Mouse (Mus musculus) adrenal gland, postnatal 10 days (tissue): ENCODE data around the gene Hrh2. TPM values are rescaled to one million over a fixed set of nuclear protein-coding genes. Genes with fewer than 3 reads are reported as not detected.

Source experiments
- DNase-seq: peaks from one replicate; pipeline ENCODE4 v3.0.0; 2021; ENCODE audit warnings: mixed read lengths
- long read RNA-seq, 2 experiments: library from polyadenylated mRNA; stranded (forward); transcript quantifications; one replicate each; pipeline ENCODE4 v2.0.0; 2021
- total RNA-seq, 2 experiments: library from RNA; stranded (reverse); gene quantifications; 2 replicates each; pipeline ENCODE4 v1.2.3; 2021

The Hrh2 gene
- total RNA-seq: under 1 TPM; 0.21 to 0.48 TPM
- long read RNA-seq, experiment 1: 0 reads
- long read RNA-seq, experiment 2: 0 reads

DNA sequence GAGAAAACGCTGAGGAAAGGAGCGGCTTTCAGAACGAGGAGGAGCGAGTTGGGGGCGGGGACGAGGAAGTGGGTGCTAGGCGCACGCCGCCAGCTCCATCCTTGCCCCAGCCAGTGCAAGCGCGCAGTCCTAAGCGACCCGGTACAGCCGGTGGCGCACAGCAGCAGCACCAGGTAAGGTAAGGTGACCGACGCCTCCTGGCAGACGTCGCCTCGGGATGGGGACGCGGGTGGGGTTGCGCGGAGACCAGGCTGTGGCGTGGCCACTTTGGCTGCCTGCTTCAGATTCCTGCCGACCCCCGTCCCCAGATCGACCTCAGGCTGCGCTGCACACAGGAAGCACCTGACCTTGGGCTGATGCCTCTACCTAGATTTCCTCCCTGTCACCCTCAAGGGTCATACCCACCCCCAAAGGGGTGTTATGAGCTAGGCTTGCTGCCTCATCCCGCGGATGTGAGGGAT lies at the start of gene Hrh2:
Gene Hrh2, plus strand, starts transcription at position 109 of the 461 bp plus-strand sequence.
- no peak for DNase-seq

DNA sequence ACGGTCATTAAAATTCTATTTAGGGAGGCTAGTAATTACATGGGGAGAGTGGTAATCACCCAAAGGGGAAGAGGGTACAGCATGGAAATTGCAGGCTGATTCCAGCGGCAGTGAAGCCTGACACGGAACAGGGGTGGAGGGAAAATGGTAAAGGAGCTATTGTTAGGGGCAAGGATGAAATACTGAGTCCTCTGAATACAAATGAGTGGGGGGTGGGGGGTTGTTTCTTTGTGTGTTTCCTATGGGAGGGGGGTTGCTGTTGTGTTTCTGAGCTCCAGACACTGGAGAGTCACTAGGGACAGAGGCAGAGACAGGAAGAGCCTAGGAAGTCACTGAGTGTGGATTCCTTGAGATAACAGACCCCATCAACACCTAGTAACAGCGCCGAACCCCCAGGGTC lies 48.1 kb upstream of the Hrh2 start:
- no peak for DNase-seq

DNA sequence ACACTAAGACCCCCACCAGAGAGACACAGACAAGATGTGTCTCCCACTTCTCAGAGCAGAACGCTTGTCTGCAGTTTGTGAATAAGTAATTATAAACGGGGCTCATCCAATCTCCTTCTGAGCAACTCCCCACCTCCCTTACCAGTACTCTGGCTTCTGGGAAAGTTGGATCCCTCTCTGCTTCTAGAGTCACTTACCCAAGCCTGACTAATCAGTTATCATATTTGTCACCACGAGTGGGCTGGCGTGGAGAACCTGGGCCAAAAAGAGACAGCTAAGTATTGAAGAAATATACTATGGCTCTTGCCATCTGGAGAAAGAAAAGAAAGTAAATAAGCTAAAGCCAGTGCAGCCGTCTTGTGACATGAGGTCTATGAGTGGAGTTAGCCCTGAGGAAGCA lies 47.3 kb upstream of the Hrh2 start:
- no peak for DNase-seq

DNA sequence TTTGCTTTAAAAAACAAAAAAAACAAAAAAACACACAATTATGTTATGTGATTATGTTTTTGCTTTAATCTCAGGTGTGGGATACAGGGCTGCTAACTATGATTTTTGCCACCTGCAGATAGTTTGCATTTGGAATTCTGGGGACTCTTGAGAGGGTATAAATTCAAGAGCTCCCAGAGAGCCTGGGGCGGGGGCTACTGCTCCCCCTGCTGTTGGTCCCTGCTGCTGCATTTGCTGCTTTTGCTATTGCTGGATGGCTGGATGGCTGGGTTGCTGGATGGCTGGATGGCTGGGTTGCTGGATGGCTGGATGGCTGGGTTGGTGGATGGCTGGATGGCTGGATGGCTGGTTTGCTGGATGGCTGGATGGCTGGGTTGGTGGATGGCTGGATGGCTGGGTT lies 44.6 kb upstream of the Hrh2 start:
- peak; percentile 22 for DNase-seq

DNA sequence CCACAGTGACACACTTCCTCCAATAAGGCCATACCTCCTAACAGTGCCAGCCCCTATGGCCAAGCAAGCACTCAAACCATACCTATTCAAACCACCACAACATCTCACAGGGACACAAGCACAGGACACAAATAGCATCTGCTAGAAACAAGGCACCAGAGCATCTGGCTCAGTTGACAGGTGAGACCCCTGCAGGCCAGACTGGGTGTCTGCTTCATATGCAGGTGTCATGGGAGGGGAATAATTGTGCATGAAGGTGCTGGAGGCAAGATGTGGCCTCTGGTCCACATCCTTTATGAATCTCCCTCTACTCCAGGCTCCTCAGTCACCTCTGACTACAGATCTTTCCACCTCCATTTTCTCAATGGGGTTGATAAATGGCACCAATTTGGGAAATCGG lies 39.5 kb upstream of the Hrh2 start:
- DNase-seq: no peak

DNA sequence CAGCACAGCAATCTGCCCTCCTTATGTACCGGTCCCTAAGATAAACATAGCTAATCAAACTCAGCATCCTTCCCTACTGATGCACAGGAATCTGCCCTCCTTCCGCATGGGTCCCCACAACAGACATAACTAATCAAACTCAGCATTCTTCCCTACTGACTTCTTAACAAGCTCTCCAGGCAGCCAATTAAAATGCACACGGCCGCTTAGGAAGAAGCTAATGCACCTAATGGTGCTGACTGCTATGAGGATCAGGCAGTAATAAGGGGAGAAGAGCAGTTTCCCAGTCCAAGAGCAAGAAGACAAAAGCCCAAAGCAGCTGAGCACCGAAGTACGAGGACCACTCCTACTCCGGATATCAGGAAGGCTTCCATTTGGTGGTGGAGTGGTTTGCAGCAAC lies 39.0 kb upstream of the Hrh2 start:
- DNase-seq: no peak

DNA sequence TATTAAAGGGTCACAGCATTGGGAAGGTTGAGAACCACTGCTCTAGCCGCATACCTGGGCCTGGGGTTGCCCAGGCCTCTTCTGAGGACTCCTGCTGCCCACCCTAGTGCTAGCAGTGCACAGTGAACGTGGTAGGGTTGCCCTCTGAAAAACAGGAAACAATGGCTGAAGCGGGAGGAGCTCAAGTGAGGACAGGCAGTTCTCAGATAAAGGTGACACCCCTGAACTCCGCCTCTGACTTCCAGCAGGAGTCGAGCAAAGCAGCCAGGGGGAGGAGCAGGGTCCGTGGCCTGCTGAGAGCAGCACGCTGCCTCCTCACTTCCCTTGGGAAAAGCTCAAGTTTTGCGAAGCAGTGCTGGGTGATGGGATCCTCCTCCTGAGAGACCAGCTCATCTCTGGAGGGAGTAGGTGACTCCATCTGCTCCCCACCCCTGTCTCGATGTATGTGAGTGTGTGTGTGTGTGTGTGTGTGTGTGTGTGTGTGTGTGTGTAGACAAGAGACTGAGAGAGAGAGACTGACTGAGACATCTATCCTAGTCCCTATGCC lies 38.2 kb upstream of the Hrh2 start:
- DNase-seq: no peak

DNA sequence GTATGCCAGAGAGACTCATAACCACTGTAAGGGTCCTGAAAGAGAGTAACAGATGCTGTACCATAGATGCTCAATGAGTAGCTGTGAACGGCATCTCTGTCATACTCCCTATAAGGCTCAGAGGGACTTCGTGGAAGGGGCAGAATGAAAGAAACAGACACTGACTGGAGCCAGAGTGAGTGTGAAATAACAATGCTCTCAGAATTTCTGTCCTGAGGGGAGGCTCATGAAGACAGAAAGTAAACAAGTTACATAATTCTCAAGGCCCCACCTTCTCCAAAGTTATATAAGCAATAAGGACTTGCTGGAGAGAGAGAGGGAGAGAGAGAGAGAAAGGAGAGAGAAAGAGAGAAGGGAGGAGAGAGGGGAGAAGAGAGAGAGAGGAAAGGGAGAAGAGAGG lies 36.1 kb upstream of the Hrh2 start:
- DNase-seq: no peak

DNA sequence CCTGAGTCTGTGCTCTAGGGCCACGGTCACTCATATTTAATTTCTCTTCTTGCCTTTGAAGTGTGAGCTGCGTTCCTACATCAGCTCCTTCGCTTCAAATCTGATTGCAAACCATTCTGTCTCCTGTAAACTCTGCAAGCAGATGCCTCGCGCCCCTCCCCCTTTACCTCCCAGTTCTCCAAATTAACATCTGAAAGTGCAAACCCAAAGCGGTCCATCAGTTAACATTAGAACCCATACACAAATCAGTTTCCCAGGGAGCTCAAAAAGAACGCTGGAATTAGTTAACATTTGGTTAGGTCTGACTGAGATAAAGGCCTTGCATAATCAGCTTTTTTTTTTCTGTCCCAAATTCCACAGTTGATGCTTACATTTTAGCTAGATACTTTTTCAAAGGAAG lies 32.7 kb upstream of the Hrh2 start:
- DNase-seq: no peak

DNA sequence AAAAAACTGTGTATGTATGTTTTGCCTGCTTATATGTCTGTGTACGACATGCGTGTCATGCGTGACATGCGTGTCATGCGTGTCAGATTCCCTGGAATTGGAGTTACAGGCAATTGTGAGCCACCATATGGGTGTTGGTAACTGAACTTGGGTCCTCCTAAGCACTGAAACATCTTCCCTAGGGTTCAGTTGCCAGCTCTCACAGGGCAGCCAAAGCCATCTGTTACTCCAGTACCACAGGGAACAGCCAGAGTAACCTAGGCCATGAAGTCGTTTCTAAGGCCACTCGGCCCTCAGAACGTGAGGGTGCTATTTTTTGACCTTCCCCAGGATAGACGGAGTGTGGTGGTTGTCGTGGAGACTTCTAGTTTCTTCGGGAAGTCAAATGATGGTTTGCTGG lies 32.2 kb upstream of the Hrh2 start:
- no peak for DNase-seq

DNA sequence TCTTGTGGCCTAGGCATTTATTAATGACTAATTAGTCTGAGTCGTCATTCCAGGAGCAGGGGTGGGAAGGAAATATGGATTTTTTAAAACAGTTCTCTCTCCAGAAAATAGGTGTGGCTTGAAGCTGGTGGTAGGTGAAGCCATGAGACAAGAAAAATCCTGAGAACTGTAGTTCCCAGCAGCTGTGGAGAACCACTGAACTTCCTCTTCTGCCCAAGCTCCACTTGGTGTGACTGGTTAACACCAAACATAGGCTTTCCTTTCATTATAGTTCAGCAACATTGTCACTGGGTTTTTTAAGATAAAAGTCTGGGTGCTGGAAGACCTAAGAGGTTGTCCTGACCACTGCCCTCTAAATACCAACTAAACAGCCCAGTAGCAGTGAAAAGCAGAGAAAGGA lies 31.4 kb upstream of the Hrh2 start:
- DNase-seq: no peak

DNA sequence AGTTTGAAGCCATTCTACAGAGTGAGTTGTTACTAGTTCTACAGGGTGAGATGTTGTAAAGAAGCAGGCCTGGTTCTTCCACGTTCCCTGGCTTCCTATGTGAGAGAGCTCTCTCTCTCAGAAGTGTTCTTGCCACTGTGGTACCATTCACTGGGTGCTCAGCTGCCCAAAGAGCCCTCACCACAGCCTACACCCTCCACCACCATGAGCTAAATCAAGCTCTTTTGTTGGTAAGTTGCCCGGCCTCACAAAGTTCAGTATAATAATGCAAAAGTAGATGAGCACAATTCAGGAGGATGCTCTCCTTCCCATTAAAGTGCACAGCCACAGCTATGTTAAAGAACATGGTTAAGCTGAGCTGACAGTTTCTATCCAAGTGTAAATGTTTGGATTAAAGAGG lies 30.4 kb upstream of the Hrh2 start:
- DNase-seq: no peak

DNA sequence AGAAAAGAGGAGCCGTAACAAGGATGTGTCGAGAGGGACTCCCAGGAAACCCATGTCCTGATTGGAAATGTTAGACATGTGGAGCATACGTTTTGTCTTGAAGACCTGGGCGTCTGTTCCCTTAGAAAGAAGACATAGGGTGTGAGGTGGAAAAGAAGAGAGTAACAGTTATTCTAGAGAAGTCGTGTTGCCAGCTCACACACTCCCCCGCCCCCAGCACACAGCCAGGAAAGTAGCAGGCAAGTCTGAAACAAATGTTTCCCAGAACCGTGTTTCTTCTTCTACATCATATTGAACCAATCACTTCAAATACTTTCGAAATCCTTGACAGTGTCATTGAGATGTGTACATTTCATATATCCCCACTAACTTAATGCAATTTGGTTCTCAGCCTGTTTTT lies 28.6 kb upstream of the Hrh2 start:
- DNase-seq: no peak

DNA sequence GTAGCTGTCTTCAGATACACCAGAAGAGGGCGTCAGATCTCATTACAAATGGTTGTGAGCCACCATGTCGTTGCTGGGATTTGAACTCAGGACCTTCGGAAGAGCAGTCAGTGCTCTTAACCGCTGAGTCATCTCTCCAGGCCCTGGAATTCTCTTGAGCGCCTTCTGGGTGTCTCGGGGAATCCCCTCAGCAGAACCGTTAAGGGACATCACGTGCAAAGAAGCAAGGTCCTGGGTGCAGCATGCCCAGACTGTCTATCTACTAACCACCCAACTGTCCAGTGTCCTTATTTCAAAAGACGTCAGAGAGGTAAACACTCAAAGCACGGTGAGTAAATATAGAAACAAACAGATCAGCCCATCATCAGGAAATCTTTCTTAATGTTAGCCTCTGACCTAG lies 27.5 kb upstream of the Hrh2 start:
- DNase-seq: no peak

DNA sequence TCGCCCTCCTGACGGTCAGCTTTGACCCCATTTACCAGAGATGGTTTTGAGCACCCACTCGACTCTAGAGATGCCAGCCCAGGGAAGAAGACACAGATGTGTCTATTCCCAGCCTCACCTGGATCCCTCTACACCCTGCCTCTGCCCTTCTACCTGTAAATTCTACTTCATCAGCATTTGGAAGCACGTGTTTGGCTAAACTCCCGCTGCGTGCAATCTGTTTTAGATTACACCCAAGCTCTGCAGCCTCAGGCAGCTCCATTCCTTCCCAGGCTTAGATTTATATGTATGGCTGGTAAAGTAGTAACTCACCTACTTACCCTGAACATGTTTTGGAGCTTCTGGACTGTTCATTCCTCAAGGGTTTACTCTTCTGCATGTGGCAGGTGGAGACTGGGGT lies 26.9 kb upstream of the Hrh2 start:
- no peak for DNase-seq

DNA sequence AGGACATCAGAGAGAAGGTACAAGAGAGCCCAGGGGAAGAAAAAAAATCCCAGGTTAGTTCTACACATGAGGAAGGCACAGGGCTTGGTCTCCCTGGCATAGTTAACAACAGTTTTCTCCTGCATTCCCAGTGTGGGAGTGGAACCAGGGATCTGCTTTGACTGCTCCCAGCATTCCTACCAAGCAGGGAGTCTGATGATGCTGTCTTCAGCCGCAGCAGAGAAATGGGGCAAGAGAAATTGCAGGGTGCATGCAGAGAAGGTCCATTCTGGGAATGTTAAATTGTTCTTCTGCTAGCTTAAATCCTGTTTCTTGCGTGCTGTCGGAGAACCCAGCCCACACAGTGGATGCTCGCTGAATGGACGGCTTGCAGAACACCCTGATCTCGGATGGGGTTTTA lies 26.2 kb upstream of the Hrh2 start:
- DNase-seq: no peak

DNA sequence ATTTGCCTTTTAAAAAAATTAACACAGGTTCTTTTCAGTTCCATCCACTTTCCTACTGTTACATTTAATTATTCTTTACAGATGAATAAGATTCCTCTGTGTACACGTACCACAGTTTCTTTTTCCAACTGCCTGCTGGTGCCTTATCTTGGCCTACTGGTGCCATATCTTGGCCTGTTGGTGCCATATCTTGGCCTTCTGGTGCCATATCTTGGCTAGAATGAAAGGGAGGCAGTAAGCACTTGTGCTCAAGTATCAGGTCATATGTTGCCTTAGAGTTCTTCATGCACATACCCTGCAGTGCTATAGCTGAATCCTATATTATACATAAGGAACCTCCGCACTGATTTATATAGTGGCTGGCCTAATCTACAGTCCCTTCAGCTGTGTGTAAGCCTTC lies 24.9 kb upstream of the Hrh2 start:
- DNase-seq: no peak

DNA sequence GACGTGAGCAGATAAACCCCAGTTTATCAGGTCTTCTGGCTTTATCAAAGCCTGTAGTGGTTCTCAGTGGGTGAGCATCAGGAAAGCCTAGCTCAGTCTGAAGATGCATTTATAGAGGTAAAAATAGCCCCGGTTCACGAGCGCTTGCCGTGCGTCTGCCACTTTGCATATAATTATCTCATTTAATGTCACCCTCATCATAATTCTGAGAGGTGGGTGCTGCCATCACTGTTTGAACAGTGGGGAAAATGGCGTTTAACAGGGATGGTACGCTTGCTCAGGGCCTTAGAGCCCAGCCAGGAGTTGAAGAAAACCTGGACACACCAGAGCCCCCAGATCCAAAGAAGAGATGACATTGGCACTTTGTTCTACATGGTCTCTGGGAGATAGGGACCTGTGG lies 23.3 kb upstream of the Hrh2 start:
- DNase-seq: no peak

DNA sequence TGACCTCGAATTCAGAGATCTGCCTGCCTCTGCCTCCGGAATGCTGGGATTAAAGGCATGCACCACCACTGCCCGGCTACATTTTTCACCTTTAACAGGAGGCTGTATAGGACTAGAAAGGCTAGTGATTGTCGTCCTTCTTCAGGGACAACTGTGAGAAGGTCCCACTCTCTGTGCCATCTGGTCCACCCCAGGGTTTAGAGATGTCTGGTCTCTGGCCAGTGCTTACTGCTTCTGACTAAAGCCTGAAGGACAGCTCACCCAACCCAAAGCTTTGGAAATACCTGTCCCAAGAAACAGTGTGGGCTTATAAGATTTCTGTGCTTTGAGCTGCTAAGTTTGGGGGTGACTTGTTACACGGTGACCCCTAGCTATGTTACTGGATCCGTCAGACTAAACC lies 21.6 kb upstream of the Hrh2 start:
- no peak for DNase-seq

DNA sequence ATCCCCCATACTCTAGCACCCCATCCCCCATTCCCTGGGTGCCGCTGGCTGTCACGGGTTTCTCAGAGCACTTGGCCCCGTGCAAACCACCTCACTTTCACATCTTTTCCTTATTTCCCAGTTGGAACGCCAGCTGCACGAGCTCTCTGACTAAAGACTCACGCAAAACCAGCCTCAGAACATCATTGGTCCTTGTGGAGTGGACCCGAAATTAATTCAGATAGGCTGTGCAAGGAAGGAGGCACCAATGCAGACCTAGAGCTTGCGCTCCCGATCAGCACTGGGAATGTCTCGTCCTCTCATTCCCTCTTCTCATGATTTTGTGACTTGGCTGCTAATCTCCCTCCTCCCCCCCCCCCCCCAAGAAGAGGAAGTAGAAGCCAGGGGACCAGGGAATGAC lies 20.6 kb upstream of the Hrh2 start:
- no peak for DNase-seq

DNA sequence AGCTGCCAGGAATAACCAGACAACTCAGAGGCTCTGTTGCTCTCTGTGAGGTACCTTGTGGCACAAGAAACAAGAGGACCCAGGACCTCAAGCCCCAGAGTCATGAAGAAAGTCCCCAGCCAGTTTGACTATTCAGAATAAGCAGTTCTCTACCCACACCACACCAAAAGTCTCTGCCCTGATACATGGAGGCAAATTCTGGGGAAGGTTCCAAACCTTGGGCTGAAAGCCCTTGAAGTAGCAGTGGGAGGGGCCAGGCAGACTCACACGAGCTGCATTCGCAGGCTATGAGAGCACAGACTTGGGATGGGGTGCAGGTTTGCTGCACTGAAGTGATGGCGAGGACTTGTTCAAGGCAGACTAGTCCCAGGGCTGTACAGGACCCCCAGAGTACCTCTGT lies 20.2 kb upstream of the Hrh2 start:
- DNase-seq: peak; percentile 63

DNA sequence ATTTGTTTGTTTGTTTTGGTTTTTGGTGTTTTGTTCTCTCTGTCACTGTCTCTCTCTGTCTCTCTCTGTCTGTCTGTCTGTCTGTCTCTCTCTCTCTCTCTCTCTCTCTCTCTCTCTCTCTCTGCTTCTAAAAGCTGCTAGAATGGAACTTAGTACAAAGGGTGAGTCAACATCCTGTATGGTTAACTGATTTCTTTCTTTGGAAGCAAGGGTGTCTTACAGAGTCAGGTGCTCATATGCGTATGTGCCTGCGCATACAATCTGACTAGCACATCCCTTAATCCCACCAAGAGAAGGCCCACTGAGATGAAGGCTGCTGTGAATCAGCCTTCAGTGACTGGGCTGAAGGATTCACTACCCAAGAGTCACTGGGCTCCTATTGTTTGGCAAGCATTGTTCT lies 18.0 kb upstream of the Hrh2 start:
- DNase-seq: no peak

DNA sequence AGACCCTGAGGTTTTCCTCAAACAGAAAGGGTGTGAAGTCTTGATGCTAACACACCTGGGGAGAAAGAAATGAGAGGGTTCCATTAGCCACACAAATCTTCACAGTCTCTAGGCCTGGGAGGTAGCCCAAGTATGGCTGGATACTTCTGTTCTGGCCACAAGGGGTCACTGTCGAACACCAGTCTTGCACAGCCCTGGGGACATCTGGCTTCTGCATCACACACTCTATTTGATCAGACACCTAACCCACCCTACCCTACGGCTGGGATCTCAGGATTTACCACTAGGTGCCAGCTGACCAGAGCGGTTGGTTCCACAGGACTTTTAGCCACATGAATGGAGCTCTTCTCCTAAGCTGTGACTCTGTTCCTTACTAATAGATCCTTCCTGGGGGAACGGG lies 17.2 kb upstream of the Hrh2 start:
- DNase-seq: no peak

DNA sequence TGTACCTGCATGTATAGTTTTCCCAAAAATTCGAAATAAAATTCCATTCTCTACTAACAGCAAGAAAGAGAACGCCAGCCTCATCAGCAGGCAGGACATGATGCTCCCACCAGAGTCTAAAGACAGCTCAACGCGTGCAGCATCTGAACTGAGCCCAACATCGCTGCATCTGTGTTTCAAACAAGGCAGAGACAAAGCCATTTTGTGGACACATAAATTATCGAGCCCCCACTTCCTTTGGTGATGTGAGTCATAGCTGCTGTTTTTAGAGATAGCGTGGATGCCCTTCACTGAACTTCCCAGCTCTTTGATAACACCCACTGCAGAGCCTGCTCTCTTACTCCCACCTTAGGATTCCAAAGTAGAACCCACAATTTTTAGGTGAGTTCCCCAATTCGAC lies 16.5 kb upstream of the Hrh2 start:
- DNase-seq: no peak

DNA sequence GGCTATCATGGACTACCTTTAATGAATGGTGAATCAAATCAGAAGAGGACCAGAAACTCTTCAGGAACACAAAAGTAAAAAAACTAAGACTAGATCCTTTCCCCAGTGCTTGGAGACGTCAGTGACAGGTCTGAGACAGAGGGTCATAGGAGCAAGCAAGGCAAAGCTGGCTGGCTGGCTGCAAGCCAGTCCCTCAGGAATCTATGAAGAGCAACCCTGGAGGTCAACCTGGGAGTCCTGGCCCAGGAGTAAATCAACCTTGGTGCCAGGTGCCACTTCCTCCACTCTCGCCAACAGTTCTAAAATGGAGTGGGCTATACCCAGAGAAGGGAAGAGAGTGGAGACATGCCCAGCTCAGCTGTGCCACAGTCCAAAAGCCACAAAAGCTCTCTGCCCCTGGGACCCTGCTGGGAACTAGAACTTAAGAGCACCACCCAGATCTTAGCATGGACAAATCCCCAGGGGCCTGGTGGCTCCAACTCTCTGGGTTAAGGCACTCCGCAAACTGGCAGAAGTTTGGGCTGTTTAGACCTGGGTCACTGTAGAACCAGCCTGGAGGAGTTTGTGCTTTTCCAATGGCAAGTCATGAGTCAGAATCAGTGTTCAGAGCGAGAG lies 15.4 kb upstream of the Hrh2 start:
- peak; percentile 66 for DNase-seq
